Comparison of ENCODE assay signal across 11 mouse cellular contexts in the genomic region with DNA sequence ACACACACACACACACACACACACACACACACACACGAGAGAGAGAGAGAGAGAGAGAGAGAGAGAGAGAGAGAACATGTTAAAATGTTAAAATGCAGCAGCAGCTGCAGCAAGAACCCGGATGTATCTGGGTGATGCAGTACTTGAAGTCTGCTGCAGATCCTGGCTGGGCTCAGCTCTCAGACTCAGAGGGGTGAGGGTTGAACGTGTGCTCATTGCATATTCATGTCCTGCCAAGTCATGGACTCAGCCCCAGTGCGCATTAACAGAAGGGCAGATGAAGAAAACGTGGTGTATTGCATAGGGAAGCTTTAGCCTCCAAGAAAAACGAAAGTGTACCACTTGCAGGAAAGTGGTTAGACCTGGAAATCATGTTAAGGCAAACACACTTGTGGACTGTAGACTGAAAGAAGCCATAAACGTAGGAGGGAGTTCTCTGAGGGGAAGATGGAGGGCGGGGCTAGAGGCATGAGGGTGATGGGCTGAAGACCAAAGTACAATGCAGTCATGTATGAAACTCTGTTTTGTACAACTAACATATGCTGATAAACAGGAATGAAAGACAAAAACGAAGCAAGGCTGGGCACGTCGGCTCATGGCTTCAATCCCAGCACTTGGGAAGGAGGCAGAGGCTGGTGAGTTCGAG. TPM values are rescaled to one million over a fixed set of nuclear protein-coding genes. Genes with fewer than 3 reads are reported as not detected.
A peak's percentile ranks its signal among the peaks of the same experiment; 100 is the strongest.
DNase-seq lines count a peak whose midpoint lies in the region; ATAC-seq and TF ChIP-seq lines count a peak whose summit lies in the region.
"Had no signal": no experiment of that assay in that cellular context is flagged by ENCODE, and none has a peak within 500 bp of the region (broad histone marks: within the 10 kb centered on the region; RNA-seq: fewer than 3 reads in every experiment).

No protein-coding gene starts in this region.

- H3K4me3 ChIP-seq in embryonic facial prominence, embryonic 14.5 days (ENCODE audit: low read depth, low read length) = no peak overlapping the region
- H3K4me3 ChIP-seq in embryonic facial prominence, embryonic 10.5 days = no peak overlapping the region
- H3K4me3 ChIP-seq in thymus, adult 2 months (ENCODE audit: control insufficient read depth, insufficient read depth, low read length) = no peak overlapping the region
- H3K4me3 ChIP-seq in kidney, embryonic 16.5 days (ENCODE audit: low read length) = no peak overlapping the region

- peaks cover 4% of the 10 kb centered on the region; the same call in 1 of the 2 replicates for H3K4me1 ChIP-seq in embryonic facial prominence, embryonic 14.5 days (ENCODE audit: control insufficient read depth, insufficient read depth, low read length)
- peaks cover 46% of the 10 kb centered on the region for H3K4me1 ChIP-seq in embryonic facial prominence, embryonic 10.5 days
- peaks cover 30% of the 10 kb centered on the region for H3K4me1 ChIP-seq in thymus, adult 2 months (replicated peaks; ENCODE audit: control insufficient read depth, insufficient read depth, low read length)
- peaks cover 30% of the 10 kb centered on the region for H3K4me1 ChIP-seq in kidney, embryonic 16.5 days (ENCODE audit: insufficient read depth, low read length)

- no peak for TF ChIP-seq POLR2A in thymus, adult 2 months (IDR thresholded peaks at IDR 0.05; ENCODE audit: control insufficient read depth, extremely low read depth, insufficient read depth, low read length, poor library complexity)

- no peaks in the 10 kb centered on the region for H3K36me3 ChIP-seq in embryonic facial prominence, embryonic 14.5 days (ENCODE audit: control insufficient read depth, insufficient read depth, low read length)
- H3K36me3 ChIP-seq in embryonic facial prominence, embryonic 10.5 days (replicated peaks) = no peaks in the 10 kb centered on the region
- H3K36me3 ChIP-seq in thymus, adult 2 months (ENCODE audit: control insufficient read depth, insufficient read depth, low read length) = no peaks in the 10 kb centered on the region
- H3K36me3 ChIP-seq in kidney, embryonic 16.5 days (ENCODE audit: insufficient read depth, low read length) = no peaks in the 10 kb centered on the region

- H3K27ac ChIP-seq in embryonic facial prominence, embryonic 14.5 days (replicated peaks; ENCODE audit: low read depth, low read length) = no peak overlapping the region
- H3K27ac ChIP-seq in embryonic facial prominence, embryonic 10.5 days (replicated peaks) = no peak overlapping the region
- H3K27ac ChIP-seq in thymus, adult 2 months (ENCODE audit: control insufficient read depth, insufficient read depth, low read length) = peak overlapping the region; percentile 39
- H3K27ac ChIP-seq in kidney, embryonic 16.5 days (ENCODE audit: low read length) = peak overlapping the region; percentile 65
- H3K27ac ChIP-seq: macrophage had no signal

- no peak overlapping the region for H3K4me2 ChIP-seq in embryonic facial prominence, embryonic 14.5 days (ENCODE audit: low read depth, low read length)
- H3K4me2 ChIP-seq in kidney, embryonic 16.5 days (replicated peaks; ENCODE audit: low read depth, low read length) = 0 out of 2 replicates have a peak overlapping the region, but pooled peaks have one; percentile 8

- no peak overlapping the region for H3K9ac ChIP-seq in embryonic facial prominence, embryonic 14.5 days (ENCODE audit: low read depth, low read length)
- no peak overlapping the region for H3K9ac ChIP-seq in kidney, embryonic 16.5 days (replicated peaks; ENCODE audit: low read length)

- no peak for ATAC-seq in embryonic facial prominence, embryonic 14.5 days (ENCODE audit: low read depth)
- ATAC-seq in kidney, embryonic 16.5 days (ENCODE audit: low FRiP score, low TSS enrichment) = 0 out of 2 replicates have a peak, but pooled peaks have one; percentile 50

- H3K9me3 ChIP-seq in embryonic facial prominence, embryonic 14.5 days (ENCODE audit: control insufficient read depth, low read length) = no peaks in the 10 kb centered on the region
- no peaks in the 10 kb centered on the region for H3K9me3 ChIP-seq in embryonic facial prominence, embryonic 10.5 days
- H3K9me3 ChIP-seq in kidney, embryonic 16.5 days (ENCODE audit: low read length) = no peaks in the 10 kb centered on the region

- no peak for TF ChIP-seq CTCF in thymus, adult 2 months (IDR thresholded peaks at IDR 0.05; ENCODE audit: borderline replicate concordance, control insufficient read depth, extremely low read depth, insufficient read depth, low read length, poor library complexity)

- 59% methylated on average over 12 of the region's 12 CpGs for WGBS in embryonic facial prominence, embryonic 14.5 days
- WGBS in embryonic facial prominence, embryonic 10.5 days = 63% methylated on average over 12 of the region's 12 CpGs
- WGBS in thymus, adult 2 months = 41% methylated on average over 12 of the region's 12 CpGs
- 45% methylated on average over 12 of the region's 12 CpGs for WGBS in kidney, embryonic 16.5 days

- no peaks in the 10 kb centered on the region for H3K27me3 ChIP-seq in embryonic facial prominence, embryonic 14.5 days (replicated peaks; ENCODE audit: control insufficient read depth, insufficient read depth, low read length)
- no peaks in the 10 kb centered on the region for H3K27me3 ChIP-seq in embryonic facial prominence, embryonic 10.5 days (replicated peaks; ENCODE audit: low read depth, poor library complexity, severe bottlenecking)
- no peaks in the 10 kb centered on the region for H3K27me3 ChIP-seq in thymus, adult 2 months (ENCODE audit: control insufficient read depth, insufficient read depth, low read length)
- H3K27me3 ChIP-seq in kidney, embryonic 16.5 days (ENCODE audit: insufficient read depth, low read length) = no peaks in the 10 kb centered on the region

- intact Hi-C loops in left cerebral cortex, postnatal 4 days (cut with DNase I) = loop anchor here (5.0 kb wide), 1 partner anchor 286 kb away; no protein-coding TSS in a partner anchor

- DNase-seq in embryonic facial prominence, embryonic 14.5 days (ENCODE audit: low spot score) = peak; percentile 58
- no peak for DNase-seq in embryonic facial prominence, embryonic 10.5 days (ENCODE audit: low spot score)
- peak; percentile 30 for DNase-seq in thymus, adult 2 months
- no peak for DNase-seq in thymus, adult 18-20 months
- no peak for DNase-seq in cerebellum, adult 18-20 months
- no peak for DNase-seq in left cerebral cortex, postnatal 4 days
- DNase-seq in right cerebral cortex, postnatal 25 days = no peak
- DNase-seq: right cerebral cortex, adult 18-20 months had no signal

RNA-seq across cellular contexts. Expression of gene Qprt, which starts 8.3 kb away (rescaled TPM):
- polyA plus RNA-seq in embryonic facial prominence, embryonic 14.5 days (2014; fragmentation: Nextera tagmentation; extraction: Ambion mirVana) = 4.8 and 6.8 TPM in 2 replicates
- polyA plus RNA-seq in embryonic facial prominence, embryonic 10.5 days (2016; fragmentation: Nextera tagmentation; extraction: Ambion mirVana) = 3.7 and 4.1 TPM in 2 replicates
- polyA plus RNA-seq in thymus, adult 2 months (2012; rRNA removed) = 8.0 and 10.1 TPM in 2 replicates
- 24.4 and 26.2 TPM in 2 replicates for polyA plus RNA-seq in kidney, embryonic 16.5 days (2015; fragmentation: Nextera tagmentation; extraction: Ambion mirVana)
- under 1 TPM in 1 of 2 experiments, not detected in 1; 0.18 TPM for total RNA-seq in left cerebral cortex, postnatal 4 days (2021)
- polyA plus RNA-seq: macrophage had no signal

RNA-seq across cellular contexts. Expression of gene AI467606, which starts 22.6 kb away (rescaled TPM):
- 3.8 and 4.5 TPM in 2 replicates for polyA plus RNA-seq in embryonic facial prominence, embryonic 14.5 days (2014; fragmentation: Nextera tagmentation; extraction: Ambion mirVana)
- polyA plus RNA-seq in embryonic facial prominence, embryonic 10.5 days (2016; fragmentation: Nextera tagmentation; extraction: Ambion mirVana) = 0.54 and 1.4 TPM in 2 replicates
- polyA plus RNA-seq in thymus, adult 2 months (2012; rRNA removed) = 518 and 532 TPM in 2 replicates
- polyA plus RNA-seq in kidney, embryonic 16.5 days (2015; fragmentation: Nextera tagmentation; extraction: Ambion mirVana) = 5.3 and 5.4 TPM in 2 replicates
- total RNA-seq in left cerebral cortex, postnatal 4 days (2021) = under 1 TPM; 0.77 to 0.90 TPM

RNA-seq across cellular contexts. Expression of gene Spn, which starts 23.9 kb away (rescaled TPM):
- 0.32 and 0.34 TPM in 2 replicates for polyA plus RNA-seq in embryonic facial prominence, embryonic 14.5 days (2014; fragmentation: Nextera tagmentation; extraction: Ambion mirVana)
- 0.04 and 0.09 TPM in 2 replicates for polyA plus RNA-seq in embryonic facial prominence, embryonic 10.5 days (2016; fragmentation: Nextera tagmentation; extraction: Ambion mirVana)
- polyA plus RNA-seq in thymus, adult 2 months (2012; rRNA removed) = 135 and 157 TPM in 2 replicates
- polyA plus RNA-seq in kidney, embryonic 16.5 days (2015; fragmentation: Nextera tagmentation; extraction: Ambion mirVana) = 0.21 and 0.32 TPM in 2 replicates
- total RNA-seq in left cerebral cortex, postnatal 4 days (2021) = under 1 TPM; 0.22 to 0.74 TPM

RNA-seq across cellular contexts. Expression of gene Zg16, which starts 26.6 kb away (rescaled TPM):
- not detected in 2 replicates for polyA plus RNA-seq in embryonic facial prominence, embryonic 14.5 days (2014; fragmentation: Nextera tagmentation; extraction: Ambion mirVana)
- not detected in 2 replicates for polyA plus RNA-seq in embryonic facial prominence, embryonic 10.5 days (2016; fragmentation: Nextera tagmentation; extraction: Ambion mirVana)
- polyA plus RNA-seq in thymus, adult 2 months (2012; rRNA removed) = 0.73 and 1.2 TPM in 2 replicates
- not detected in 2 replicates for polyA plus RNA-seq in kidney, embryonic 16.5 days (2015; fragmentation: Nextera tagmentation; extraction: Ambion mirVana)
- not detected for total RNA-seq in left cerebral cortex, postnatal 4 days (2021)
- total RNA-seq: layer of hippocampus, adult 18-20 months had no signal
- polyA plus RNA-seq: macrophage had no signal

Comparison
In these comparisons a context has a peak if more than half of its experiments do, and no peak if none do; other contexts are left out.
1. DNase-seq: peak in embryonic facial prominence, embryonic 14.5 days (single experiment) and thymus, adult 2 months (single experiment); none in embryonic facial prominence, embryonic 10.5 days (single experiment), thymus, adult 18-20 months (0 of 2), cerebellum, adult 18-20 months (0 of 2), left cerebral cortex, postnatal 4 days (single experiment) and right cerebral cortex, postnatal 25 days (single experiment).
2. H3K27ac ChIP-seq: peak in thymus, adult 2 months (single experiment) and kidney, embryonic 16.5 days (single experiment); none in embryonic facial prominence, embryonic 14.5 days (single experiment) and embryonic facial prominence, embryonic 10.5 days (single experiment).
3. RNA of gene AI467606, which starts 22.6 kb away (polyA plus RNA-seq): 518 to 532 TPM in thymus, adult 2 months; 5.3 to 5.4 TPM in kidney, embryonic 16.5 days, 3.8 to 4.5 TPM in embryonic facial prominence, embryonic 14.5 days and 0.54 to 1.4 TPM in embryonic facial prominence, embryonic 10.5 days; every median in the first group is over 10 times any median in the second.
4. RNA of gene Spn, which starts 23.9 kb away (polyA plus RNA-seq): 135 to 157 TPM in thymus, adult 2 months; 0.21 to 0.32 TPM in kidney, embryonic 16.5 days, 0.32 to 0.34 TPM in embryonic facial prominence, embryonic 14.5 days and 0.04 to 0.09 TPM in embryonic facial prominence, embryonic 10.5 days; every median in the first group is over 100 times any median in the second.